Mouse (Mus musculus) stomach, postnatal 0 days (tissue): ENCODE results near the gene Srsf7.

Experiments
- CTCF ChIP-seq: IDR thresholded peaks from 2 replicates; pipeline ENCODE4 v1.5.1; 2016; ENCODE audit warnings: antibody characterized with exemption, low read depth, mild to moderate bottlenecking, moderate library complexity
- EP300 ChIP-seq: optimal IDR thresholded peaks from 2 replicates; pipeline ENCODE3; 2016; ENCODE audit warnings: antibody characterized with exemption

DNA sequence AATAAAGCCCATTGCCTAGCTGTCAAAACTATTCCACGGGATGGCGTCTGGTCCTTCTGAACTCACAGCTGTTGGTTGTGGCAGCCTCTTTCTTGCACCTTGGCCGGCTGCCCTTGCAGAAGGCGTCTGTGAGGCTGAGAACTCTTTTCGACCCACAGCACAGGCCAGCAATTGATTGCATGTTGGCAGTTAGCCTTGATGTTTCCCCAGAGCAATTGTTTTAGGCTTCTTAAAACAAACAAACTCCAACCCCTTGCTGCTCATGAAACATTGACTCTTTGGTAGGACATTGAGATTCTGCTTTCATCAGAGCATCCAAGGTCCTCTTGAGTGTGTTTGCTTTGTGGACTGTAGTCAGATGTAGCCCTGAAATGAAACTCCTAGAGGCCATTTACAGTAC is 46.7 kb downstream of the Srsf7 start:
- no peak; the same call in 1 of the 2 replicates for TF ChIP-seq CTCF
- no peak for TF ChIP-seq EP300
